Mouse (Mus musculus) adrenal gland, adult 18-20 months (tissue): ENCODE data around the gene Tstd3. TPM values are rescaled to one million over a fixed set of nuclear protein-coding genes. Genes with fewer than 3 reads are reported as not detected.
"Not testable (repeated sequence)": the region's sequence is repeated elsewhere in the genome, so short reads cannot be mapped to it uniquely, and the experiment has no call there.

Experiments
- DNase-seq, 2 experiments: peaks; one replicate each; pipeline ENCODE4 v3.0.0; 2021 to 2022; ENCODE audit warnings: low spot score in 2 of 2
- total RNA-seq, 2 experiments: library from RNA; stranded (reverse); gene quantifications; 1 replicate in 1 of 2; 2 replicates in 1 of 2; pipeline ENCODE4 v1.2.3; 2021

Tstd3 gene
- total RNA-seq, 2 experiments from 2014 or later = 8.5 to 9.9 TPM

DNA sequence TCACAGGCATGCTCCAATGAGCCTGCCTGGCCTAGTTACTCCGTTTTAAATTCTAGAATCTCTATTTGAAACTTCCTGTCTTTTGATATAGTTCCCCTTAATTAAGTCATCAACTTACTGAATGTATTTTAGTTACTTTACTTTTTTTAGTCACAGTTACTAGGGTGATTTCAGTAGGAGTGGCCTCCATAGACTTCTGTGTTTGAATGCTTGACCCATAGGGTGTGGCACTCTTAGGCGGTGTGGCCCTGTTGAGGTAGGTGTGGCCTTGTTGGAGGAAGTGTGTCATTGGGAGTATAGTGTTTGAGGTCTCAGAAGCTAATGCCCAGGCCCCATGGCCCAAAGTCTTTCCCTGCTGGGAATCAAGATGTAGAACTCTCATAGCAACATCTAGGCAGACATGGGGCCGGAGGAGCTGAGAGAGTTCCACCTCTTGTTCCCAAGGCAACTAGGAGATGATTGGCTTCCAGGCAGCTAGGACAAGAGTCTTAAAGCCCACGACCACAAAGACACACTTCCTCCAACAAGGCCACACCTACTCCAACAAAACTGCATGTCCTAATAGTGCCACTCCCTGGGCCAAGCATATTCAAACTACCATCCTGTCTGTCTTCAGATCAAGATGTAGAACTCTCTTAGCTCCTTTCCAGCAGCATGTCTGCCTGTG lies 11.8 kb downstream of the Tstd3 start:
- no peak for DNase-seq

DNA sequence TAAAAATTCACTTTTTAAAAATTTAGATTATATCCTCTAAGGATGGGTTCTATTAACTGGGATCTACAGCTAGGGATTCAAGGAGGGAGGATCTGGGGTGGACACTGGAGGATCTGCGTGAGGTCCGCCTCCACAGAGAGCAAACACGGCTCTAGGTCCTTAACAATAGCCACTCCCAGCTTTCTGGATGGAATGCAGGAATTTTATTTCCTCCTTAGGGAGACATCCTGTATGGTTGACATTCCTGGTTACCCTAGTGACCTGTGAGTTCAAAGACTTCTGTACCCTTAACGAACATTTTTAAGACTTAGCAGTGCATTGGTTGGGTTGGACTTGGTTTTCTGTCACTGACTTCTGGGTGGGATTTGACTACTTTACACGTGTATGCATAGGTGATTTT lies 21.3 kb downstream of the Tstd3 start:
- DNase-seq = no peak

DNA sequence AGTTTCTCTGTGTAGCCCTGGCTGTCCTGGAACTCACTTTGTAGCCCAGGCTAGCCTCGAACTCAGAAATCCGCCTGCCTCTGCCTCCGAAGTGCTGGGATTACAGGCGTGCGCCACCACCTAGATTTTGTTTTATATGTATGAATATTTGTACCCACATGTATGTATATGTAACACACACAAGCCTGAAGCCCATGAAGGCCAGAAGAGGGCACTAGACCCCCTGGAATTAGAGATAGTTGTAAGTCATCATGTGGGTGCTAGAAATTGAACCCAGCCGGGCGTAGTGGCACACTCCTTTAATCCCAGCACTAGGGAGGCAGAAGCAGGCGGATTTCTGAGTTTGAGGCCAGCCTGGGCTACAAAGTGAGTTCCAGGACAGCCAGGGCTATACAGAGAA lies 22.9 kb downstream of the Tstd3 start:
- DNase-seq = not testable (repeated sequence)

DNA sequence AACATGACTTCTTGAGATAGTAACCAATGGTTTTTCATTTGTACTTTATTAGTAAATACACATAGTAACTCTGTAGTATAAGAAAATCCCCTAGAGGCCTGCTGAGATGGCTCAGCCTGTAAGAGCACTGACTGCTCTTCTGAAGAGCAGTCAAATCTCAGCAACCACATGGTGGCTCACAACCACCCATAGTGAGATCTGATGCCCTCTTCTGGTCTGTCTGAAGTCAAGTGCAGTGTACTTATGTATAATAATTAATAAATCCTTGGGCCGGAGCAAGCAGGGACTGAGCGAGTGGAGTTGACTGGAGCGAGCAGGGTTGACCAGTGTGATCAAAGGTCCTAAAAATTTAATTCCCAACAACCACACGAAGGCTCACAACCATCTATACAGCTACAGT lies 27.8 kb downstream of the Tstd3 start:
- no peak for DNase-seq

DNA sequence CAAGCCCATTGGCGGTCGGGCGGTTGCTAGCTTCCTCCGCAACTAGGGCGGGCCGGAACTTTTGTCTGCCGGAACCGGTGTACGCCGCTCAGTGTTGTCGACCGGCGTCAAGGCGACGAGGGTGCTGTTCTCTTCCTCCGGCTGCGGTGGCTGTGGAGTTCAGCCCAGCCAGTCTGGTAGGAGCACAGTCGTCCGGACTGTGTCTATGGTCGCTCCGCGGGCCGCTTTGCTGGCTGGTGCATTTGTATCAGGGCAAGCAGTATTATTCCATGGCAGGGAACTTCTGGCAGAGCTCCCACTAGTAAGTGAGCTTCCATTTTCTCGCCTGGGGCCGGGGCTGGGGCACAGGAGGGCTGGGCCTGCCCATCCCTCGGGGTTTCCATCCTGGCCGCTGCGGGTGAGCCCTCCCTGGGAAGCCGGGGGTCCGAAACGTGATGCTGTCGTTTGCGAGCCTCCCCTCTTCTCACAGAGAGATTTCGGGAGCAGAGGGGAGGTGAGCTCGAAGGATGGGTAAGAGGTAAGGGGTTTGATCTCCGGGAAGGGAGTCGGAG lies 39.3 kb downstream of the Tstd3 start, which contains the start of gene Ccnc:
Gene Ccnc (plus strand): TSS at position 87 of the 551 bp plus-strand sequence.
- DNase-seq = peak; percentile 91 to 92

GRCm38 (mm10) chr4:21726912-21727614 lies 39.9 kb downstream of the Tstd3 start:
- peak in 1 of 2 experiments; percentile 11 for DNase-seq

GRCm38 (mm10) chr4:21722752-21723334 lies 44.2 kb downstream of the Tstd3 start:
- no peak for DNase-seq

DNA sequence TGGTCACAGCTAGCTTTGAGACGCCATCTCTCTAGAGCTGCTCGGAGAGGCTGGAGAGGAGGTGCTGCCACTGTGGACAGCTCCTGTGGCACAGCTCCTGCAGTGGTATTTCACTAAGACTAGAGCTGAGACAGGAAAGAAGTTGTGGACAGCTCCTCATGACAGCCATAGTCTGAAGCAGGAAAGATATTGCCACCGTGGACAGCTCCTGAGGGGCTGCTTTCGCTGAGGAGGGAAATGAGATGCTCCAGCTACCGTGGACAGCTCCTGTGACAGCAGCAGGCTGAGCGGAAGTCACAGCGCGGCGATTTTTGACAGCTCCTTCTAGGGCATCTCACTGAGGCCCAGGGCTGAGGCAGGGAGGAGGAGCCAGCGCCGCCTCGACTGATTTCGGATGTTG lies 54.9 kb downstream of the Tstd3 start:
- peak; percentile 55 to 57 for DNase-seq

Other genes starting within 250 kb of the Tstd3 start
- gene Prdm13, start 81.2 kb downstream of the Tstd3 start, total RNA-seq = not detected
- gene Ccnc, start 39.5 kb downstream of the Tstd3 start, total RNA-seq = 10 to 100 TPM; 21.2 to 23.7 TPM
- 10 to 100 TPM; 14.9 to 17.5 TPM for gene Usp45, start 56 bp downstream of the Tstd3 start, total RNA-seq
- 100 to 1,000 TPM in 1 of 2 experiments, 10 to 100 TPM in 1; 84.7 to 108 TPM for gene Pnisr, start 80.4 kb upstream of the Tstd3 start, total RNA-seq
- 10 to 100 TPM; 12.2 to 15.4 TPM for gene Coq3, start 112.5 kb upstream of the Tstd3 start, total RNA-seq
- gene Faxc, start 164.1 kb upstream of the Tstd3 start, total RNA-seq = 1 to 10 TPM; 4.5 to 5.6 TPM